Mouse (Mus musculus) kidney, adult 8-10 months (tissue): ENCODE data around the gene Arhgef28.
A peak's percentile ranks its signal among the peaks of the same experiment; 100 is the strongest.

Source experiments
- DNase-seq, 2 experiments: peaks; one replicate each; pipeline ENCODE4 v3.0.0; 2022

The Arhgef28 gene

DNA sequence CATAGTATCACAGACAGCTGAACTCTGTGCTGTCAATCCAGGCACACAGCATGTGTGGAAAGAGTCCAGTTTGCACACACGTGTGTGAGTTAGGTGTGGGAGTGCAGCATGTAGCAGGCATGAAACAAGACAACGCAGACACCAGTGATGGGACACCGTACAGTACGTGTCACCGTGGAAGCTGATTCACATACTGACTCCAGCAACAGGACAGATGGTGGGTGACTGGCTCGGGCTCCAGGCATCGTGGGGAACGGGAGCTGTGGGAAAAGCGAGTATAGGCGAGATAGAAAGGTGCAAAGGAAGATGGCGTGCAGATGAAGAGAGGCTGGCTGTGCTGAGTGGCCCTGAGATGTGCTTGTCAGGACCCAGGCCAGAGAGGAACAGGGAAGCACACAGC lies 23.9 kb downstream of the Arhgef28 start:
- DNase-seq = no peak

DNA sequence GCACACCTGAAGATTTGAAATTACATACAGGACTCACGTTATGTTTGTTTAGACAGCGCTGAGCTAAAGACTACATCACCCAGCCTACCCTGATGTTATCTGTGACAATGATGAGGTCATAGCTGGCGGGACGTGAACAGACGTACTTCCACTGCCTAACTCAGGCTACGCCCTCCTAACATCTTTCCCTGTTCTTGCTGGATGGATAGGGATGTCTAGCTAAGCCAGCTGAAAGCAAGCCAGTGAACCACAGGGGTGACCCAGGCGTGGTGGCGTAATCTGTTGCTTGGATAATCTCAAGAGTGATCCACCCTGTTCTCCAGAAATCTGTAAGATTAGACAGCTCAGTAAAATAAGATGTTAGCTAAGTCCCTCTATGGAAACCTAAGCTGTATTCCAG lies 25.6 kb downstream of the Arhgef28 start:
- no peak for DNase-seq

DNA sequence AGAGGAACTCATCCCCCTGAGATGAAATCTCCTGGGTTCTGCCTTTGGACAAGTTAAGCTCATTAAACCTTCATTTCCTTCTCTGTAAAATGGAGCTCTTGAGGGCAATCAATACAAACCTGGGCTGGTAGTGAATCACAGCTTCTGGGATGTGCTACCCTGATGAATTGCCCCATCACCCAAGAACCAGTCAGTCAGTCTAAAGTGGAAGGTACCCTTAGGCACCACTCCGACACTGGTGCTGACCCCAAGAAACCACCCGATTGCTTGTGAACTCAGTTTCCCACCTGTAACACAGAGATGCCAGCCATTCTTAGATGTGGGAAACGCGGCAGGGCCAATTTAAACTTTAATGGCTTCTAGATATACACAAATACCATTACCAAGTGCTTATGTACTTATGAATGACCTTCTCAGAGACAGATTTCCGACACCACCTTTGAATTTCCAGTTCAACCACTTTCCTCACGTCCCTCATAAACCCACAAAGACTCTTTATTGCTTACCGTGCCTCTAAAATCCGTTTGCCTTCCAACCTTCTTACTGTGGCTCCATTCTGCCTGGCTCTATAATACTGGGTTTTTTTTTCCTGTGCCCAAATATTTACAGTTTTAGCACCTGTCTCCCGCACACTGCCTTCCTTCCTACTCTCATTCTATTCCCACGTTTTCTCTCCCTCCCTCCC lies 30.8 kb downstream of the Arhgef28 start:
- DNase-seq = no peak

DNA sequence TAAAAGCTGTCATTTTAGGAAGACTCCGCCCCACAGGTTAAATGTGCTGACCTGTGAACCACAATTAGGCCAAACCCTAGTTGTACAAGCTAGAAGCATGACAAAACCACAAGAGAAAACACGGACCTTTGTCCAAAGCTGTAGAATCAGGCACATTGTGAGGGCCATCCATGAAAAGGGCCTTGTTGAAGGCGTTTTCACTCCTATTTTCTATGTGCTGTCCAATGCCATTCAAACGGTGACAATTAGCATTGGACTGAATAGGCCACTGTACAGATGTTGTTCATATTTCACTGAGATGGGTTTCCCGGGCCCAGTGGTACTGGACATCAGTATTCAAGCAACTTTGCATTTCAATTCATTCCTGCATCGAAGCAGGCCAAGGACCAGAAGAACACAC lies 33.2 kb downstream of the Arhgef28 start:
- DNase-seq = no peak

DNA sequence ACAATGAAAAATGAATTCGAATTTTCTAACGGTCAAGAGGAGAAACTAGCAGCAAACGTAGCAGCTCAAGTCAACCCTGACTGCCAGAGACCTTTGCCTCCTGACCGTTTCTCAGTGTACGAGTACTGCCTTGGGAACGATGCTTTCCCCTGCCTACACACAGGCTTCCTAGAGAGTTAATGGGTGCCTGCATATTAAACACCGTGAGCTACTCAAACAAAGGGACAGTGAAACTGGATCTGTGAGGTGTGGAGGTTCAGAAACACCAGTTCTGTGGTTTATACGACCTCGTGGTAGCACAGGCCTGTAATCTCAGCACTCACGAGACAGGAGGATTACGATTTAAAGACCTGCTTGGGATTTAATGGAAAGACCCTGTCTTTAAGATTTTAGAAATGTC lies 33.9 kb downstream of the Arhgef28 start:
- no peak for DNase-seq

DNA sequence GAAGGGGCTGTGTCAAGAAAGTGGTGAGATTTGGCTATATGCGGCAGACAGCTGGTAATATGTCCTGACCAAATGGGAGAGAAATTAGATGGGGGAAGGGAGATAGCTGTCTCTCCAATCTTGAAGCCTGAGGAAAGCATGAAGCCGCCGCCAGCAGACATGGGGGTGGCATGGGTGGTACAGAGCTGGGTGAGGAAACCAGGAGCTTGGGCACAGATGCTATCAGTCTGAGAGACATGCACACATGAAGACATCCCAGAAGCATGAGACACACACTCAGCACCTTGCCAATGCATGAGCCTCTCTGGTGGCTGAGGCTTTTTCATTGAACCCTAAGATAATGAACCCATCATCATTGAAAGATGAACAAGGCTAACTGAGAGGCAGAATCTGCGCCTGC lies 34.5 kb downstream of the Arhgef28 start:
- DNase-seq = no peak

DNA sequence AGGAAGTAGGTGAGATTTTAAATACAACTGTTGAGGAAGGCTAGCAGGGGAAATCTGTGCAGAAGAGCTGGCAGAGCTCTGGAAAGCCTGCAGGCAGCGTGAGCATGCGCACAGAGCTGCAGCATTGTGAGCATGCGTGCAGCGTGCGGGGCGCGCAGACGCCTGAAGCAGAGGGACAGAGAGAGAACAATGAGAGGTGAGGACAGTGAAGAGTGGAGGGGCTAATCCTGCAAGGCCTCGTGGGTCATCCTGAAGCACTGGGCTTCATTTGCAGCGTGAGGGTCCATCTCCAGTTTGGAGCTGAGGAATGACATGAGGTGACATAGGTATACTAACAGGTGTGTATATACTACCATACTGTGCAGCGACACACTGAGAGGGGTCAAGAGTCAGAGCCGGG lies 35.0 kb downstream of the Arhgef28 start:
- DNase-seq = no peak

DNA sequence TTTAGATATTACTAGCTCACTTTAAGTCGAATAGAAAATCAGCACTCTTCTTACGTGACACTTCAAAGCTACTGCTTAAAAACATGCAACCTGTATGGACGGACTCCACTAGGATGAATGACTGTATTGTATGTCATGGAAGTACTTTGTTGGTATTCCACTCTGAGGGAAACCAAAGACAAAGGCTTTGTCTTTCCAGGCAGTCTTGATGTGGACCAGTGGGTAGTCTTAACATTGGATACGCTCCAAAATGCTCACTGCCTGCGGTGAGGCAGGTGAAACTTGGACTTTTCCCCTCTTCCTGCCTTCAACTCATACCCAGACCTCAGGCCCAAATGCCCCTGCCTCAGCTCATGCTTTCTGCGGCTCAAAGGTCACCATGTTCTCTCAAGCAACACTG lies 41.4 kb downstream of the Arhgef28 start:
- DNase-seq = no peak

DNA sequence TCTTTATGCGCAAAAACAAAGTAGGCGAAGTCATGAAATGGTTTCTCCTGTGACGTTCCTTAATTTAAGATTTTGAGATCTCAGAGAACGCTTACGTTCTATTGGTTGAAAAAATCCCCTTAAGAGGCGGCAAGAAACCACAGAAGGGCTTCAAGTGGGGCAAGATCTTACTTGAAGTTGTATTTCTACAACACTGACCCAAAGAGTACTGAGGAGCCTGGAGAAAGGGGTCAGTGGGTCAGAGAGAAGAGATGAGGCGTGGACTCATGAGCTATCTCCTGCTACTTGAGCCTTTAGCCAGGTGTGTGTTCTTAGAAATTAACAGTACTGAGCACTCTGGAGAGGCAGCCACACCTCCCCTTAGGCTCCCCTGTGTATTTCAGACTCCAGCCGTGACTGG lies 44.7 kb downstream of the Arhgef28 start:
- no peak for DNase-seq

DNA sequence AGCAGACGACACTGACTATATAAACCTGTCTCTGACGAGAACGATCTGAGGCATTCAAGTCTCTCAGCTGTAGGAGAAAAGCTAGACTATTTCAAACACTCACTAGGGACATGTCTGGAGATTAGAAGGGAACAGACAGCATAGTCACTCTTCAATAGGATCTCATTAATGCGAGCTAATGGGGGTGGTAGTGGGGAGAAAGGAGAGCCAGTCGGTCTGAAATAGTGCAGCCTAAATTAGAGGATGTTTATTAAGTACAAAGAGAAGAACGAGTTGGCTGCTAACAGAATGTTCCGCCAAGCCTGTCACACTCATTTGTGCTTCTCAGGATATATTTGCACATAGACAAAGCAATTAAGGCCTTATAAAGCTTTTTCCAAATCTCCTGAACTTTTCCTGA lies 49.6 kb downstream of the Arhgef28 start:
- DNase-seq = no peak

DNA sequence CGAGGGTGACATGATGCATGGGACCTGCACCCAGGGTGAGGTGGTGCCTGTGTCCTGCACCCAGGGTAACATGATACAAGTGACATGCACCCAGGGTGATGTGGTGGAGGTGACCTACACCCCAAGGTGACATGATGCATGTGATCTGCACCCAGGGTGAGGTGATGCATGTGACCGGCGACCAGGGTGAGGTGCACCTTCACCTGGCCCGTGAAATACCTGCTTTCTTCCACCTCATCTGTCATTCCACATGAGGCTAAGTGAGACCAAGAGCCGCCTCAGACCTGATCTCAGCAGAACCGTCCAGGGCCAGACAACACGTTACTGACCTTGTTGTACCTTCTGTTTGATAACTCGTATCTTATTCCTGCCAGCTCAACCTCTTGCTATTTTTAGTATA lies 53.5 kb downstream of the Arhgef28 start:
- DNase-seq = no peak

DNA sequence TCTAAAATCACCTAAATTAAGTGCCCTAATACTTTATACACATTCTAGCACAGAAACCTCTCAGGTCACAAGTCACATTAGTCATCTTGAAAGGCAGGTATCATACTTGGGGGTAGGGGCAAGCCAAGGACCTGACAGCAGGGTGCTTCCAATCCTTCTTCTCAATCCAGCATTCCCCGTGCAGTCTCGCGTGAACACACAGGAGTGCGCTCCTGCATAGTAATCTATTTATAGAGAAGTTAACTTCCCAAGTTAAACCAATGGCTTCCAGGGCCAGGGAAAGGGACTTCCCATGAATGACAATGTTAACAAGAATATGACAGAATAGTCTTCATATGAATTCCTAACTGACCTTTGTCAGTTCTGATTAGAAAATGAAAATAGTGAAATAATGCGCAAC lies 58.7 kb downstream of the Arhgef28 start:
- DNase-seq = no peak

DNA sequence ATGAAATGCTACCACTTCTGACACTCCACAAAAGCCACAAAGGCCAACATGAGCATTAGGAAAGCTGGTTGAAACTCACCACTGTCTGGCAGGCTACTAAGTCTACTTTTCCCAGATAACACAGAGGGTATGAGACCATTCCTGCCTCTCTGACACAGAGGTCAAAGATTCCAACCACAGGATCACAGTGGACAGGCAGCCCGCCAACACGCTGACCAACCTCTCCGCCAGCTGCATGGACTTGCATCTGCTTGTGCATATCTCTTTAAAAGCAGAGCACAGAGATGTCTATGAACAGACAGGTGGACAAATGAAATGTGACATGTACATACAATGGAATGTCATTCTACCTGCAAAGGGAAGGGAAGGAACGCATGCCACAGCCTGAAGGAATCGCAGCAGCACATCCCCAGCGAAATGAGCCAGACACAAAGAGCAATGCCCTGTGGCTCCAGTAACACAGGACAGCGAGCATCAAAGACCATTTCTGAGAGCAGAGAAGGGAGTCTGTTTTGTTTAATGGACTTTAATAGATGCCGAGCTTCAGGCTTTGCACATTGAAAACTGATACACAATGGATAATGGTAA lies 59.6 kb downstream of the Arhgef28 start:
- no peak for DNase-seq

DNA sequence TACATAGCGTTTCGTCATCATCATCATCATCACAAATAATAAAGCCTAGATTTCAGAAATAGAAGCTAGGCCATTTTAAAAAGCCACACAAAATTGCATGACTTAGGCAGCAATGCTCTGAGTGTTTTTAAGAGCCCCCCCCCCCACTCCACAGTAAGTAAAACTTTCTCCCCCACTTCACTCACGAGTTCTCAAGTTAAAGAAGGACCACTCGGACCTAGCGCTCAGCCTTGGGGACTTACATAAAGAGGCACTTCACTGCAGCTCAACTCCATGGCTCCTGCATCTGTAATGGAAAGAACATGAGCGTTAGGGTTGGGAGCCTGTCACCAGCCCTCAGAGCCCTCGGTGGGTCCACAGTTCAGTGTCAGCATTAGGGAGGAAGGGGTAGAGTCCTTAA lies 60.9 kb downstream of the Arhgef28 start:
- DNase-seq = no peak

DNA sequence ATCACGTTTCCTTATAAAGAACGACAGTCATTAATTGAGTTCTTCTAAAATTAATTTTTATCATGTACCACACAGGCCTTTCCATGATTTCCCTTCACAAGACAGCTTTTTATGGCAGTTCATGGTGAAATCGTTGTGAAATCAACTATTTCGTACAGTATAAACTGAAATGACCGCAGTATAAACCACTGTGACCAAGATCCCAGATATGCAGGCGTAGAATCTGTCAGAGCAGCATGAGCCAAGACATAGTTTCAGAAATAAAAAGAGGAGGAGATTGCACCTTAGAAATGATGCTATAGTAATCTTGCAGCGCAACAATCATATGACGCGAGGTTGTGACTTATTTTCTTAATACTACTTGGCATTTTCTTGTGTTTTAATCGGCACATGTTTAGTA lies 63.2 kb downstream of the Arhgef28 start:
- DNase-seq = no peak

DNA sequence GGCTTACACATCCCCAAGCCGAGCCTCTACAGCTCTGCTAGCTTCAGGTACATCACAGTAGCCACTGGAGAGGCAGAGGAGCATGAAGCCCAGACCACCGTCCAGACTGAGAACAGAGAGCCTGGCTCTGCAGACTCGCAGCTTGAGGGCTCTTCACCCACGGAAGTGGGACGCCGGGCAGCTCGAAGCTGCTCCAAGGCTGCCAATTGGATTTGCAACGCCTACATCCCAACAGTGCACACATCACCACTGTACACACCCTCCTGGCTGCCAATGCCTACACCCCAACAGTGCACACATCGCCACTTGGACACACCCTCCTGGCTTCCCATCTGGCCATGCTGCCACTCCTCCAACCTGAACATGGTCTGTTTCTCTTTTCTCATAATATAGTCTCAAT lies 65.6 kb downstream of the Arhgef28 start:
- DNase-seq = no peak

DNA sequence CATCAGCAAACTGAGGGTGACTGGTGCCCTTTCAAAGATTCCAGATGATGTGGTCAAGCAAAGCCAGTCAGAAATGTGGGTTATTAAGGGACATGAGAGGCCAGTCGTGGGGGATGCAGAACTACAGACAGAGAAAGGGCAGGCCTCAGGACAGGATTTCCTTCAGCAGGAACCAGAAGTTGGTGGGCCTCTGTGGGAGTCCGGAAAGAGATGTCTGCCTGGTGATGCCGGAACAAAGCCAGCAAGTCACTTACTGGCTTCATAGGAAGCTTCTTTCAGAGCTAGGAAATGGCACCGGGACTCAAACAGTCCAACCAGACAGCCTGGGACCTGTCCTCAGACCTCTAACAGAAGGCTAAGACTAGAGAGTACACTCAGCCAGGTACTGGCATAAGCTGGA lies 67.5 kb downstream of the Arhgef28 start:
- peak in 1 of 2 experiments; percentile 6 for DNase-seq

DNA sequence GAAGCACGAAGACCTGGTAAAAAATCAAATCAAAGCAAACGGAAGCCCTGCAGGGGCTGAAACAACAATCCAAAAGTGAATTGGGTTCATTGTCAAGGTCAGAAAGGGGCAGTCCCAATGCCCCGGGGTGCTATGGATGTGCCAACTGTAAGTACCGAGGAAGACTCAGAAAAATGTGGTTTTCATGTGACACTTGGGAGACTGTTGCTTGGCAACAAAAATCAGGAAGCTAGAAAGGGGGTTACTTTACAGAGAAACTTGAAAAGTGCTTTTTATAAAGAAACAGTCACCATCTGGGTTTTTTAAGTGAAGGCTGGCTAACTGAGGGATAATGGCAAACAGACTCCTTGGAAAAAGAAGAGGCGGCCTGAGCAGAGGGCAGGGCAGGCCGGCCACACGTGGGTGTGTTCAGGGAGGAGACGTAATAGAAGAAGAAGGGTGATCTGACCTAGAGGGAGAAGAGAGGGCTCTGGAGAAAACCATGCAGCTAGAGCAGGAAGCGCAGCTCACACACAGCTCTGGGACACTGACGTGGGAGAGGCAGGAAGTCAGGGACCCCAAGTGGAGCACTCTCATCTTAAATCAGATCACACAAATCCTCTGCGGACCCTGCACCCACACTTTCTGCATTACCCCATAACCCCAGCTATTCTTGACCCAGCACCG lies 70.2 kb downstream of the Arhgef28 start:
- no peak for DNase-seq

DNA sequence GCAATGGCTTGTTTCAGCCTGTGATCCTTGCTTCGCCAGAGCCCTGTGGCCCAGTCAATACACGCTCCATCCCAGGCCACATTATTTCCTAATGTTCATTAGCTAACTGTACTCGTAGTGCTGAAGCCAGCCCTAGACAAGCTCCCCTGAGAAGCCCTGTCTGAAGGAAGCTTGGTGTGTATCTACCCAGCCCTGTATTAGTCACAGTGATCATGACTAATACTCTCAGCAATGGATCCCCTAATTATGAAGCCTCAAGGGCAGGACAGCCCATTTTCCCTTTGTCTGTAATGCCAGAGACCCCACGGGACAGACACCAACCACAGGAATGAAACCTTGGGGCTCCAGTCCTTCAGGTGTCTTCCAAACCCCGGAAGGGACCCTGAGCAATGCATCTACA lies 73.3 kb downstream of the Arhgef28 start:
- no peak for DNase-seq

DNA sequence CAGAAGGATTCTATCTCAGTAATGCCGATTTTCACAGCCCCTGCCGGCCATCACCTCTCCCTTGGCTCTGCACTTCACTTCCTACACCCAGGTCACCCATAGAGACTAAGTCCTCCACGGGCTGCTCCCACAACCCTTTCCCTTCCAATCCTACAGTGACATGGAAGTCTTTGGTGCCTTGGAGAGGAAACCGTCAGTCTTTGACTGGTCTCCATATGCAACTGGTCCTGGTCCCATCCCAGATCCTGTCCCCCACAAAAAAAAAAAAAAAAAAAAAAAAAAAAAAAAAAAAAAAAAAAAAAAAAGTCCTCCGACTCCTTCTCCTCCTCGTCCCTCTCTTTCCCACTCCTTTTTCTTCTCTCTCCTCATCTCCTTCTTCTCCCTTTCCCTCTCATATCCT lies 74.0 kb downstream of the Arhgef28 start:
- no peak for DNase-seq

DNA sequence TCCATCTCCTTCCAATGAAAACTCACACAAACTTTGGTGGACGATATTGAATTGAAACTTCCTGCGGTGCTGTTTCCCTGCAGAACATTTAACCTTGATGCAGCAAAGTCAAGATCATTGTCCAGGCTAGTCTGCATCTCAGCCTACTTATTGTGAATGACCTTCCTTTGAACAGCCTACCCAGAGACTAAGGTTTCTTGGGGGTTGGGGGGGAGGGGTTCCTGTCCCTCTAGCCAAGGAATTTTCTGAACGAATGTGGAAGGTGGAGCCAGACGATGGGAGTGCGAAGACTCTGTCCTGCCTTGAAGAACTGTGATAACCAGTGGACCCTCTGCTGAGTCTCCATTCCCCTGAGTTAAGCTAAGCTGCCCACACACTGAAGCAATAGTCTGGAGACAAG lies 80.6 kb downstream of the Arhgef28 start:
- DNase-seq = no peak

DNA sequence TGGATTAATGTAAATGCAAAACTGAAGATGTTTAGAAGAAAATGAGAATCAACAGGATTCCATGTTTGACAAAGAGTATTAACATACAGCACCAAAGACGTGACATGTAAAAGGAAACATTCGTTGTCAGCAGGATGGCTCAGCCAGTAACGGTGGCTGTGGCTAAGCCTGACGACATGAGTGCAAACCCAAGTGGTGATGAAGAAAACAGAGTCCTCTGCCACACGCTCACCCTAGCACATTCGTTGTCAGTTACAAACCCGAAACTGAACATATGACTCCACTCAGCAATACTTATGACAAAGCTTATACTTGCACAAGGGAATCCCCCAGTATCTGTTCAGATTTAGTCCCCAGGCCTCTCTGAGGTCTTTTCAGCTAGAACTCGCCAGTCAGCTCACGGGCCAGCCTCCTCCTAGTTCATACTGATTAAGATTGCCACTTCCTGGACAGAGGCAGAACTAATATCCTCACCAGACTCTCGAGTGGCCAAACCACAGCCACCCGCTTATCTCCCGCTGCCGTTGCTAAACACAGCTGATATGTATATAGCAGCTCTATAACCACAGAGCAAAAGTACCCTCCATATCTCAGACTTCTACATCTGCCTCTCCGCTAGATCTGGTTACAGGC lies 82.0 kb downstream of the Arhgef28 start:
- DNase-seq = no peak

DNA sequence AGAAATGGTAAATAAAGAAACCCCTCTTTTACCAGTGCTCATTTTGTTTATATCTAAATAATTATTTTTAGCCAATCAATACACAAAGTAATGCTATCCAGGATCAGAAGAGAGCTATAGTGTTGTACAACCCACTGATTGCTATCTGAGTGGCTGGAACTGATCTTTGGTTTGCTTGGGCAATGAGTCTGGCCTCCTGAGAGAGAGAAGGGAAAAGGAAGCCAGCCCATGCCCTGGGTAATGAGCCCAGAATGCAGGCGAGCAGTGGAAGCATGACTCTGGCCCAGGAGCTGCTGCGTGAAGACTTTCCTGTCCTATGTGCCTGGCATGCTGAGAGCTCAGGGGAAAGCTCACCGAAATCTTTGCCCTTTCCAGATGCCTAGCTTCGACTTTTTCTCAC lies 83.5 kb downstream of the Arhgef28 start:
- DNase-seq = no peak

DNA sequence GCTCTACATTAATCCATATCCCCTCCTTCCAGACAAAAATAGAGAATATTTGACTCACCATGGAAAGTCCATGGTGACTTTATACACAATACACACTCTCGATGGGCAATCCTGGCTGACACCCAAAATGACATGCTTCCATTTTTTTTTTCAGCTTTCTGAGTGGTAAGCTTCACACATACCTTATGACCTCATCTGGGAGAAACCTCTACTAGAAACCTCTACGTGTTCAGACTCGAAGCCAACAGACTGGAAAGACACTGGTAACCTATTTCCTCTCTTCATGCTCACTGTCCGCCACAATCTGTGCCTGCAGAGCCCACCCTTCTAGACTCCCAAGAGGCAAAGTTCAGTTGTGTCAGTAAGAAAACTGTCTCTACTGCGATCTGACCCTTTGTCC lies 84.2 kb downstream of the Arhgef28 start:
- DNase-seq = no peak
